Mouse (Mus musculus): ENCODE measurements around the gene Abtb1. TPM values are rescaled to one million over a fixed set of nuclear protein-coding genes. Genes with fewer than 3 reads are reported as not detected.

Gene Abtb1
- polyA plus RNA-seq, 1 experiment: 23.6 TPM

DNA sequence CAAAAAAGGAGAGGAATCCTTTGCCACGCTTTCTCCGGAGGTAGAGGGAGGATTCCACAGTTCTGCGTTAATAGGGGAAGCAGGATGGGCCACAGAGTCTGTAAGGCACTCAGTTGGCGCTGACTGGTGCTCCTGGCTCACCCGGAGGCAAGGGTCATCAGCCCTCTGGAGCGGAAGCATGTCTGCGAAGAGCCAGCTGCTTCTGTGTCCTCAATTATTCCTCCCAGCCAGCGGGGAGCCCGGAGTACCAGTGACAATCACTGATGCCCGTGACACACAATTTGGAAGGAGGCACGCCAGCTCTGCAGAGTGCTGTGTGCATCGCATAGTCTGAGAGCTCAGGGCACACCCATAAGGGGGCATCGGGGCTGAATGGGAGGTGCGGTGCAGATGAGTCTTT is 54.3 kb downstream of the Abtb1 start:
- no peaks in the 10 kb centered on the region for H3K27me3 ChIP-seq (ENCODE audit: control insufficient read depth, insufficient read depth, insufficient read length)
- TF ChIP-seq MYOD1 (IDR thresholded peaks at IDR 0.05; ENCODE audit: control insufficient read depth in 1 of 3, insufficient read length in 2 of 3, low read depth in 2 of 3) (no peak), USF1 (IDR thresholded peaks at IDR 0.05; ENCODE audit: low read depth) (no peak), E2F4 (IDR thresholded peaks at IDR 0.05; ENCODE audit: insufficient read depth) (no peak), POLR2A (IDR thresholded peaks at IDR 0.05; ENCODE audit: insufficient read length, low read depth) (no peak), REST (IDR thresholded peaks at IDR 0.05; ENCODE audit: insufficient read depth, insufficient read length) (no peak), SRF (IDR thresholded peaks at IDR 0.05; ENCODE audit: control insufficient read depth, insufficient read length, low read depth) (no peak)
- H3ac ChIP-seq (ENCODE audit: control insufficient read depth, insufficient read length): no peak overlapping the region
- no peak overlapping the region for H3K4me3 ChIP-seq
- no peaks in the 10 kb centered on the region for H3K79me2 ChIP-seq (ENCODE audit: control insufficient read depth, insufficient read depth)
- no peaks in the 10 kb centered on the region for H3K36me3 ChIP-seq (ENCODE audit: control insufficient read depth, insufficient read depth)
- no peak overlapping the region for H3K4me2 ChIP-seq (ENCODE audit: low read depth)

DNA sequence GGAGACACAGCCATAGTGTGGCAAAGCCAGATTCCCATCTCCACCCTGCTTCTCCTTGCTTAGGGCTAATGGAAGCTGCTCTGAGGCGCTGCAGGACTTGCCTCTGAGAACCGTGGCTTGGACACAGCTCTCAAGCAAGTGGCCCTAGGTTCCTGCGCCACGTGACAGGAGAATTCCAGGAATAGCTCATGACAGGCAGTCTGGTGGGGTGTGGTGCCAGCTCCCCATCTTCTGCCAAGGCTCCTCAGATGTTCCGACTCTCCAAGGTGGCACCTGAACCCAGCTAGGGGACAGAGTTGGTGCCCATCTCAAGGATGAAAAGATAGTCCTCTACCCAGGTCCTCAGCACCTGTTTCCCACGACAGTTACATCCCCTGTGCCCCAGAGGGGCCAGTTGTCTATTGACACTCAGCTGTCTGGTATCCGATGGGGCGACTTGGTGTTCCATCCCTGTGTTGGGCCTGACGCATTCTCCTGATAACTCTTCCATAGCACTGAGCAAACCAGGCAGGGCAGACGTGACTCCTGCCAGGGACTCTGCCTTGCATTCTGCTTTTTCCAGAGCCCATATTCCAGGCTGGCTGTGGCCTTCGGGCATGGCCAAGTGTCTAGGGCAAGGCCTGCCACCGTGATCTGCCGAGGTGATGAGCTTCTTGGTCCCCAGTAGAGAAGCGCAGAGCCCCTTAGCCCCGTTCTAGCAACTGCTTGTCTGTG is 54.9 kb downstream of the Abtb1 start:
- Histone ChIP-seq H3ac (ENCODE audit: control insufficient read depth, insufficient read length) (no peak overlapping the region), H3K4me2 (ENCODE audit: low read depth) (no peak overlapping the region), H3K79me2 (ENCODE audit: control insufficient read depth, insufficient read depth) (no peaks in the 10 kb centered on the region), H3K4me3 (no peak overlapping the region), H3K27me3 (ENCODE audit: control insufficient read depth, insufficient read depth, insufficient read length) (no peaks in the 10 kb centered on the region), H3K36me3 (ENCODE audit: control insufficient read depth, insufficient read depth) (no peaks in the 10 kb centered on the region)
- TF ChIP-seq MYOD1 (IDR thresholded peaks at IDR 0.05; ENCODE audit: control insufficient read depth in 1 of 3, insufficient read length in 2 of 3, low read depth in 2 of 3) (peak in 1 of 3 experiments; percentile 0), MYOG (IDR thresholded peaks at IDR 0.05; ENCODE audit: control insufficient read depth in 1 of 3, insufficient read depth in 1 of 3, insufficient read length in 2 of 3, low read depth in 2 of 3) (no peak), USF1 (IDR thresholded peaks at IDR 0.05; ENCODE audit: low read depth) (peak; percentile 70)

Other genes with a start within 250 kb of the Abtb1 start
- gene Kbtbd12, start 204.0 kb downstream of the Abtb1 start, polyA plus RNA-seq (2012; fragmentation: generic; extraction: Trizol): 1.3 TPM
- 4.7 TPM for gene Mgll, start 117.6 kb downstream of the Abtb1 start, polyA plus RNA-seq (2012; fragmentation: generic; extraction: Trizol)
- gene Podxl2, start 33.1 kb upstream of the Abtb1 start, polyA plus RNA-seq (2012; fragmentation: generic; extraction: Trizol): 3.4 TPM
- 42.1 TPM for gene Mcm2, start 56.8 kb upstream of the Abtb1 start, polyA plus RNA-seq (2012; fragmentation: generic; extraction: Trizol)
- gene Tpra1, start 60.3 kb upstream of the Abtb1 start, polyA plus RNA-seq (2012; fragmentation: generic; extraction: Trizol): 27.3 TPM